37 mouse cellular contexts compared by ENCODE assay signal in genomic region chr19:31896711-31897110, GRCm38 (mm10). TPM values are rescaled to one million over a fixed set of nuclear protein-coding genes. Genes with fewer than 3 reads are reported as not detected.
"Had no signal": no experiment of that assay in that cellular context is flagged by ENCODE, and none has a peak within 500 bp of the region (broad histone marks: within the 10 kb centered on the region; RNA-seq: fewer than 3 reads in every experiment).

No protein-coding gene starts in this region.

- H3K4me2 ChIP-seq: heart, embryonic 12.5 days; hindbrain, embryonic 12.5 days; hindbrain, embryonic 14.5 days; intestine, embryonic 15.5 days; kidney, embryonic 15.5 days; limb, embryonic 12.5 days; liver, embryonic 13.5 days had no signal

- H3K9me3 ChIP-seq: heart, embryonic 10.5 days; heart, embryonic 12.5 days; hindbrain, embryonic 10.5 days; hindbrain, embryonic 12.5 days; intestine, embryonic 15.5 days; kidney, embryonic 15.5 days; limb, embryonic 10.5 days; limb, embryonic 12.5 days; liver, embryonic 13.5 days had no signal

- H3K4me3 ChIP-seq: gastrocnemius, adult 2 months; heart, embryonic 10.5 days; heart, embryonic 12.5 days; hindbrain, embryonic 10.5 days; hindbrain, embryonic 12.5 days; intestine, embryonic 15.5 days; kidney, embryonic 15.5 days; layer of hippocampus, adult 2 months; left cerebral cortex, adult 2 months; limb, embryonic 10.5 days; limb, embryonic 12.5 days; liver, embryonic 13.5 days had no signal

- H3K9ac ChIP-seq: heart, embryonic 12.5 days; hindbrain, embryonic 12.5 days; hindbrain, embryonic 14.5 days; intestine, embryonic 15.5 days; kidney, embryonic 15.5 days; limb, embryonic 12.5 days; liver, embryonic 13.5 days had no signal

- ATAC-seq: hindbrain, embryonic 16.5 days; inflammation-experienced regulatory T-cells, adult 6 months; intestine, embryonic 15.5 days; intestine, postnatal 0 days had no signal

- DNase-seq: gastrocnemius, adult 2 months; gastrocnemius, postnatal 10 days; gastrocnemius, postnatal 25 days; heart, adult 18-20 months; heart, postnatal 10 days; heart, postnatal 4 days; kidney, adult 18-20 months; kidney, adult 9 months; kidney, postnatal 25 days; kidney, postnatal 4 days; liver, embryonic 13.5 days had no signal

- H3K36me3 ChIP-seq: heart, embryonic 10.5 days; heart, embryonic 12.5 days; hindbrain, embryonic 10.5 days; hindbrain, embryonic 12.5 days; intestine, embryonic 15.5 days; kidney, embryonic 15.5 days; limb, embryonic 10.5 days; limb, embryonic 12.5 days; liver, embryonic 13.5 days had no signal

- H3K4me1 ChIP-seq: heart, embryonic 10.5 days; heart, embryonic 12.5 days; hindbrain, embryonic 12.5 days; intestine, embryonic 15.5 days; kidney, embryonic 15.5 days; limb, embryonic 10.5 days; limb, embryonic 12.5 days had no signal

- H3K27ac ChIP-seq: gastrocnemius, adult 2 months; heart, embryonic 10.5 days; hindbrain, embryonic 10.5 days; hindbrain, embryonic 12.5 days; hindbrain, embryonic 14.5 days; intestine, embryonic 15.5 days; kidney, embryonic 15.5 days; kidney, postnatal 0 days; layer of hippocampus, adult 2 months; left cerebral cortex, adult 2 months; limb, embryonic 10.5 days; limb, embryonic 12.5 days; liver, embryonic 13.5 days had no signal

- H3K27me3 ChIP-seq: heart, embryonic 12.5 days; hindbrain, embryonic 12.5 days; intestine, embryonic 15.5 days; kidney, embryonic 15.5 days; liver, embryonic 13.5 days had no signal

RNA-seq across cellular contexts. Expression of gene A1cf, which starts 28.1 kb away (rescaled TPM):
- total RNA-seq: gastrocnemius, adult 2 months; gastrocnemius, postnatal 10 days; gastrocnemius, postnatal 25 days; granulocyte monocyte progenitor cell, adult 5-6 weeks; heart, adult 18-20 months; heart, adult 8-10 months; heart, postnatal 10 days; heart, postnatal 25 days; heart, postnatal 4 days; layer of hippocampus, adult 2 months; layer of hippocampus, postnatal 10 days; layer of hippocampus, postnatal 25 days; left cerebral cortex, adult 2 months; left cerebral cortex, postnatal 14 days; left cerebral cortex, postnatal 36 days had no signal
- polyA plus RNA-seq: frontal cortex, adult 2 months; heart, embryonic 14.5 days; heart, embryonic 16.5 days; hindbrain, embryonic 10.5 days; hindbrain, embryonic 12.5 days; hindbrain, embryonic 14.5 days; hindbrain, embryonic 16.5 days; inflammation-experienced regulatory T-cells, adult 6 months; limb, embryonic 10.5 days; limb, embryonic 12.5 days; limb, embryonic 14.5 days had no signal
